In genomic region chr19:41029219-41029618, GRCm38 (mm10) we compare ENCODE assay signal across 18 mouse cellular contexts. TPM values are rescaled to one million over a fixed set of nuclear protein-coding genes. Genes with fewer than 3 reads are reported as not detected.
"Had no signal": no experiment of that assay in that cellular context is flagged by ENCODE, and none has a peak within 500 bp of the region (broad histone marks: within the 10 kb centered on the region; RNA-seq: fewer than 3 reads in every experiment).

Gene Dntt (plus strand): TSS chr19:41029275.

- H3K4me1 ChIP-seq: intestine, embryonic 15.5 days; midbrain, embryonic 10.5 days; neural tube, embryonic 15.5 days had no signal

- ATAC-seq: intestine, embryonic 15.5 days had no signal

- DNase-seq: kidney, adult 2 months; kidney, postnatal 36 days; left cerebral cortex, postnatal 4 days; lung, adult 18-20 months; retina, postnatal 1 day; right cerebral cortex, postnatal 4 days; spleen, adult 18-20 months had no signal

- H3K27ac ChIP-seq: intestine, embryonic 15.5 days; limb, embryonic 13.5 days; liver, embryonic 14.5 days; midbrain, embryonic 10.5 days; neural tube, embryonic 15.5 days had no signal

- H3K9ac ChIP-seq: intestine, embryonic 15.5 days; limb, embryonic 13.5 days; liver, embryonic 14.5 days; neural tube, embryonic 15.5 days had no signal

- H3K9me3 ChIP-seq: intestine, embryonic 15.5 days; limb, embryonic 13.5 days; midbrain, embryonic 10.5 days; neural tube, embryonic 15.5 days had no signal

- H3K4me2 ChIP-seq: intestine, embryonic 15.5 days; limb, embryonic 13.5 days; neural tube, embryonic 15.5 days had no signal

- H3K36me3 ChIP-seq: intestine, embryonic 15.5 days; limb, embryonic 13.5 days; midbrain, embryonic 10.5 days; neural tube, embryonic 15.5 days had no signal

- H3K27me3 ChIP-seq: intestine, embryonic 15.5 days; neural tube, embryonic 15.5 days had no signal

- H3K4me3 ChIP-seq: intestine, embryonic 15.5 days; limb, embryonic 13.5 days; midbrain, embryonic 10.5 days; myocyte; neural tube, embryonic 15.5 days had no signal

RNA-seq across cellular contexts. Expression of gene Dntt, which starts in this region (rescaled TPM):
- total RNA-seq: layer of hippocampus, adult 18-20 months; left cerebral cortex, adult 18-20 months; midbrain, postnatal 0 days had no signal
- polyA plus RNA-seq: intestine, embryonic 15.5 days; limb, embryonic 13.5 days; lung, embryonic 16.5 days; midbrain, embryonic 10.5 days; stomach, embryonic 14.5 days had no signal
